Mouse (Mus musculus): ENCODE data around the gene Pcgf1. TPM values are rescaled to one million over a fixed set of nuclear protein-coding genes. Genes with fewer than 3 reads are reported as not detected.

Pcgf1 gene
- polyA plus RNA-seq, 1 experiment from 2014 or later: 46.5 TPM

MicroRNAs encoded within 50 kb of the gene (microRNA counts, 519-probe panel; counts per million panel counts)
- 1,958 counts per million, percentile 27 among the panel's probes with 10 or more counts for microRNA mmu-miR-3470a+mmu-miR-3470b

Small RNAs within 50 kb of the gene (microRNA-seq; reads per million reads assigned to microRNA genes)
- gene Mir3470a (not detected), gene Mir7040 (not detected)

Other genes with a start within 250 kb of the Pcgf1 start
- 16.3 and 18.7 TPM in 2 replicates for gene Sema4f, start 138.1 kb upstream of the Pcgf1 start, polyA plus RNA-seq (2015; fragmentation: Nextera tagmentation; extraction: Ambion mirVana)
- gene M1ap, start 131.0 kb upstream of the Pcgf1 start, polyA plus RNA-seq (2015; fragmentation: Nextera tagmentation; extraction: Ambion mirVana): not detected in 2 replicates
- 2.0 and 2.1 TPM in 2 replicates for gene Dok1, start 44.4 kb upstream of the Pcgf1 start, polyA plus RNA-seq (2015; fragmentation: Nextera tagmentation; extraction: Ambion mirVana)
- gene Loxl3, start 43.7 kb upstream of the Pcgf1 start, polyA plus RNA-seq (2015; fragmentation: Nextera tagmentation; extraction: Ambion mirVana): 5.3 and 6.0 TPM in 2 replicates
- gene Aup1, start 23.3 kb upstream of the Pcgf1 start, polyA plus RNA-seq (2015; fragmentation: Nextera tagmentation; extraction: Ambion mirVana): 157 and 186 TPM in 2 replicates
- gene Htra2, start 22.6 kb upstream of the Pcgf1 start, polyA plus RNA-seq (2015; fragmentation: Nextera tagmentation; extraction: Ambion mirVana): 70.7 and 77.8 TPM in 2 replicates
- 0.30 and 0.31 TPM in 2 replicates for gene Dqx1, start 20.0 kb upstream of the Pcgf1 start, polyA plus RNA-seq (2015; fragmentation: Nextera tagmentation; extraction: Ambion mirVana)
- gene Tlx2, start 7.6 kb upstream of the Pcgf1 start, polyA plus RNA-seq (2015; fragmentation: Nextera tagmentation; extraction: Ambion mirVana): not detected in 2 replicates
- gene Lbx2, start 8.5 kb downstream of the Pcgf1 start, polyA plus RNA-seq (2015; fragmentation: Nextera tagmentation; extraction: Ambion mirVana): not detected in 2 replicates
- 3.2 and 4.3 TPM in 2 replicates for gene Ccdc142, start 23.7 kb downstream of the Pcgf1 start, polyA plus RNA-seq (2015; fragmentation: Nextera tagmentation; extraction: Ambion mirVana)
- 4.1 and 4.9 TPM in 2 replicates for gene Gm42688, start 23.7 kb downstream of the Pcgf1 start, polyA plus RNA-seq (2015; fragmentation: Nextera tagmentation; extraction: Ambion mirVana)
- gene Mrpl53, start 31.2 kb downstream of the Pcgf1 start, polyA plus RNA-seq (2015; fragmentation: Nextera tagmentation; extraction: Ambion mirVana): 109 and 122 TPM in 2 replicates
- gene Mogs, start 37.6 kb downstream of the Pcgf1 start, polyA plus RNA-seq (2015; fragmentation: Nextera tagmentation; extraction: Ambion mirVana): 21.8 and 22.6 TPM in 2 replicates
- gene Wbp1, start 43.7 kb downstream of the Pcgf1 start, polyA plus RNA-seq (2015; fragmentation: Nextera tagmentation; extraction: Ambion mirVana): 209 and 228 TPM in 2 replicates
- 11.4 and 14.4 TPM in 2 replicates for gene Ino80b, start 47.6 kb downstream of the Pcgf1 start, polyA plus RNA-seq (2015; fragmentation: Nextera tagmentation; extraction: Ambion mirVana)
- 6.9 and 7.4 TPM in 2 replicates for gene Rtkn, start 57.6 kb downstream of the Pcgf1 start, polyA plus RNA-seq (2015; fragmentation: Nextera tagmentation; extraction: Ambion mirVana)
- 18.2 and 21.7 TPM in 2 replicates for gene Wdr54, start 78.5 kb downstream of the Pcgf1 start, polyA plus RNA-seq (2015; fragmentation: Nextera tagmentation; extraction: Ambion mirVana)
- gene 1700003E16Rik, start 78.5 kb downstream of the Pcgf1 start, polyA plus RNA-seq (2015; fragmentation: Nextera tagmentation; extraction: Ambion mirVana): 7.8 and 9.4 TPM in 2 replicates
- 150 and 158 TPM in 2 replicates for gene Dctn1, start 88.1 kb downstream of the Pcgf1 start, polyA plus RNA-seq (2015; fragmentation: Nextera tagmentation; extraction: Ambion mirVana)
- 0.52 and 0.76 TPM in 2 replicates for gene Slc4a5, start 142.0 kb downstream of the Pcgf1 start, polyA plus RNA-seq (2015; fragmentation: Nextera tagmentation; extraction: Ambion mirVana)
- 22.3 and 28.6 TPM in 2 replicates for gene Mthfd2, start 248.0 kb downstream of the Pcgf1 start, polyA plus RNA-seq (2015; fragmentation: Nextera tagmentation; extraction: Ambion mirVana)
- 30.2 and 36.6 TPM in 2 replicates for gene Mob1a, start 248.1 kb downstream of the Pcgf1 start, polyA plus RNA-seq (2015; fragmentation: Nextera tagmentation; extraction: Ambion mirVana)